Mouse (Mus musculus): ENCODE measurements around the gene Gprasp1. TPM values are rescaled to one million over a fixed set of nuclear protein-coding genes. Genes with fewer than 3 reads are reported as not detected.
"Not testable (repeated sequence)": the region's sequence is repeated elsewhere in the genome, so short reads cannot be mapped to it uniquely, and the experiment has no call there.

Gene Gprasp1
- polyA plus RNA-seq, 1 experiment from 2014 or later: 44.0 TPM

- no peak for DNase-seq
- H3K27me3 ChIP-seq (ENCODE audit: insufficient read depth, low read length): no peaks in the 10 kb centered on the region; the same call in 1 of the 2 replicates
- H3K4me2 ChIP-seq: no peak overlapping the region
- H3K36me3 ChIP-seq (ENCODE audit: insufficient read depth): no peaks in the 10 kb centered on the region
- no peak overlapping the region for H3K9ac ChIP-seq
- H3K27ac ChIP-seq (ENCODE audit: low read depth): no peak overlapping the region
- WGBS: 88% methylated on average over 2 of the region's 2 CpGs
- no peak for ATAC-seq (ENCODE audit: insufficient read depth)
- TF ChIP-seq CTCF (IDR thresholded peaks at IDR 0.05; ENCODE audit: low read depth): no peak
- H3K4me1 ChIP-seq (ENCODE audit: insufficient read depth): no peaks in the 10 kb centered on the region
- no peak overlapping the region for H3K4me3 ChIP-seq (ENCODE audit: low read depth, low read length)
- no peaks in the 10 kb centered on the region for H3K9me3 ChIP-seq (ENCODE audit: low read depth, low read length)
These were observed 3.6 kb upstream of the Gprasp1 start for GRCm38 (mm10) chrX:135738730-135739520.

GRCm38 (mm10) chrX:135743056-135743355 lies 473 bp downstream of the Gprasp1 start:
- Histone ChIP-seq H3K36me3 (ENCODE audit: insufficient read depth) (0 out of 2 replicates have a peak, but pooled peaks cover 12% of the 10 kb centered on the region), H3K9ac (peak overlapping the region; percentile 68), H3K4me1 (ENCODE audit: insufficient read depth) (no peaks in the 10 kb centered on the region), H3K4me2 (peak overlapping the region; percentile 62), H3K9me3 (ENCODE audit: low read depth, low read length) (no peaks in the 10 kb centered on the region), H3K4me3 (ENCODE audit: low read depth, low read length) (peak overlapping the region; percentile 56), H3K27me3 (ENCODE audit: insufficient read depth, low read length) (no peaks in the 10 kb centered on the region; the same call in 1 of the 2 replicates), H3K27ac (ENCODE audit: low read depth) (no peak overlapping the region)
- DNase-seq: peak; percentile 1
- WGBS: 16% methylated on average over 7 of the region's 7 CpGs
- TF ChIP-seq CTCF (IDR thresholded peaks at IDR 0.05; ENCODE audit: low read depth): no peak
- ATAC-seq (ENCODE audit: insufficient read depth): peak; percentile 35; the same call in 1 of the 2 replicates

DNA sequence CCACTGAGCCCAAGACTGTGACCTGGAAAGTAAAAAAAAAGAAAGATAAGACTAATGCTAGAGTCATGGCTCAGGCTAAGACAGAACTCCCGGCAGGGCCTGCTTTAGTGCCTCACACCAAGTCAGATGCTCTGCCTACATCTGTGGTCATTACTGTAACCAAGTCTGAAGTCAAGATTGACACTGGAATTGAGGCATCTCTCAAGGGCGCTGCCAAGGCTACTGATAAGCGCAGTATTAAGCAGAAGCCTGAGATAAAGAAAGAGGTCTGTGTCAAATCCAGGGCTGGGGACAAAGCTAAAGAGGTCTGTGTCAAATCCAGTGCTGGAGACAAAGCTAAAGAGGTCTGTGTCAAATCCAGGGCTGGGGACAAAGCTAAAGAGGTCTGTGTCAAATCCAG lies 2.8 kb downstream of the Gprasp1 start:
- WGBS: 91% methylated on average over 3 of the region's 3 CpGs

DNA sequence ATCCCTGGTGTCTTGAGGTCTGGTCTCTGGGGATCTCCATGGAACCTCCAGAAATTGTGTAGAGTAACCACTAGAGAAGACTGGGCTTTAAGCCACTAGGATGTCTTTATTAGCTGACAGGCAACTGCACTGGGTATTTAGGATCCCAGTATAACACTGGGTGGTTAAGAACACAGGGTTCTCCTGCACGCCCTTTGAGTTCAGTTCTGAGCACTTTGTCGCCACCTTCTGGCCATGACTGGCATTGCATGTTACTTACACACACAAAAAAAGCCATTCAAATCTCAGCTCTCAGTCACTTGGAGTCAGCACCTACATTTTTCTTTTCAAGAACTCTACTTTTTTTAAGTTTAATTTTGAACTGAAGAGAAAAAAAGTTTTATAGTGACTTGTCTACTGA lies 10.3 kb downstream of the Gprasp1 start:
- Histone ChIP-seq H3K4me1 (ENCODE audit: insufficient read depth) (no peaks in the 10 kb centered on the region), H3K4me3 (ENCODE audit: low read depth, low read length) (no peak overlapping the region), H3K36me3 (ENCODE audit: insufficient read depth) (peaks cover 20% of the 10 kb centered on the region; the same call in 1 of the 2 replicates), H3K4me2 (no peak overlapping the region), H3K9me3 (ENCODE audit: low read depth, low read length) (no peaks in the 10 kb centered on the region), H3K27ac (ENCODE audit: low read depth) (no peak overlapping the region), H3K9ac (no peak overlapping the region), H3K27me3 (ENCODE audit: insufficient read depth, low read length) (no peaks in the 10 kb centered on the region)
- ATAC-seq (ENCODE audit: insufficient read depth) (no peak; the same call in 1 of the 2 replicates), DNase-seq (peak; percentile 85)
- peak; percentile 76 for TF ChIP-seq CTCF (IDR thresholded peaks at IDR 0.05; ENCODE audit: low read depth)
- 7% methylated on average over 2 of the region's 2 CpGs for WGBS

More for the DNA sequence above, 2.8 kb downstream of the Gprasp1 start:
- H3K4me1 ChIP-seq (ENCODE audit: insufficient read depth); ATAC-seq (ENCODE audit: insufficient read depth); H3K9me3 ChIP-seq (ENCODE audit: low read depth, low read length); H3K27me3 ChIP-seq (ENCODE audit: insufficient read depth, low read length); DNase-seq; H3K9ac ChIP-seq; H3K4me2 ChIP-seq; H3K4me3 ChIP-seq (ENCODE audit: low read depth, low read length); H3K27ac ChIP-seq (ENCODE audit: low read depth): not testable (repeated sequence)
- peaks cover 16% of the 10 kb centered on the region; the same call in 1 of the 2 replicates for H3K36me3 ChIP-seq (ENCODE audit: insufficient read depth)

DNA sequence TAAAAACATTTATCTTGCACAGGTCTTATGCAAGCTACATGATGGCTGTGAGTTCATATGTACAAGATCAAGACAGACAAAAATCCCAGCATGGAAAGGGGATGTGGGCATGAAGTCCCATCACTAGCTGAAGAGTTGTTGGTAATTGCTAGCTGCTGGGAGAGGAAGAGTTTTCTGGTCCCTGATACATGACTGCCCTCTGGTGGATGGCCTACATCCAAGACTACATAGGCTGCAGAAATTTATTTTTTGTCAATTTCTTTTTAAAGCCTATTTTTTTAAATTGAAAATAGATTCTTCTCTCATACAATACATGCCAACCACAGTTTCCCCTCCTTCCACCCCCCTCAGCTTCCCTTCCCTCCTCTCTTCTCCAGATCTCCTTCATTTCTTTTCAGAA lies 19.2 kb downstream of the Gprasp1 start:
- Histone ChIP-seq H3K36me3 (ENCODE audit: insufficient read depth) (peaks cover 7% of the 10 kb centered on the region; the same call in 1 of the 2 replicates), H3K9ac (no peak overlapping the region), H3K27me3 (ENCODE audit: insufficient read depth, low read length) (no peaks in the 10 kb centered on the region), H3K4me3 (ENCODE audit: low read depth, low read length) (no peak overlapping the region), H3K9me3 (ENCODE audit: low read depth, low read length) (no peaks in the 10 kb centered on the region), H3K4me2 (no peak overlapping the region), H3K27ac (ENCODE audit: low read depth) (no peak overlapping the region), H3K4me1 (ENCODE audit: insufficient read depth) (no peaks in the 10 kb centered on the region)
- DNase-seq (peak; percentile 57), ATAC-seq (ENCODE audit: insufficient read depth) (no peak)
- peak; percentile 54 for TF ChIP-seq CTCF (IDR thresholded peaks at IDR 0.05; ENCODE audit: low read depth)

DNA sequence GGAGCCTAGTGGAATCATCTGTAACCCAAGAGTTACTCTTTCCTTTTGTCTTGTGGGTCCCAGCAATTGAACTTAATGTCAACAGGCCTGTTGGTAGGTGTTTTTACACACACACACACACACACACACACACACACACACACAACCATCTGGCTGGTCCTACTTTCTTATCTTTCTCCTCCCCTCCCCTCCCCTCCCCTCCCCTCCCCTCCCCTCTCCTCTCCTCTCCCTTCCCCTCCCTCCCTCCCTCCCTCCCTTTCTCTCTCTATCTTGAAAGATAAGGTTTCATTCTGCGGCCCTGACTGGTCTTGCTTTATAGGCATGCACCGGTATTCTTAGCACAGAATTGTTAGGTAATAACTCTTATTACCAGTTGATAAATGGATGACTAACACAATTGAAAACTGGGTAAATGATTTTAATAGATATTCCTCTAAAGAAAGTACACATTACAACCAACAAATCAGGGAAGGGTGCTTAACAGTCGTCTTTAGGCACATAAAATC lies 25.6 kb downstream of the Gprasp1 start:
- Histone ChIP-seq H3K4me3 (ENCODE audit: low read depth, low read length) (no peak overlapping the region), H3K27me3 (ENCODE audit: insufficient read depth, low read length) (no peaks in the 10 kb centered on the region), H3K36me3 (ENCODE audit: insufficient read depth) (no peaks in the 10 kb centered on the region), H3K9me3 (ENCODE audit: low read depth, low read length) (no peaks in the 10 kb centered on the region), H3K9ac (no peak overlapping the region), H3K4me2 (no peak overlapping the region), H3K27ac (ENCODE audit: low read depth) (no peak overlapping the region), H3K4me1 (ENCODE audit: insufficient read depth) (no peaks in the 10 kb centered on the region)
- ATAC-seq (ENCODE audit: insufficient read depth) (no peak), DNase-seq (no peak)
- TF ChIP-seq CTCF (IDR thresholded peaks at IDR 0.05; ENCODE audit: low read depth): no peak
- 33% methylated on average over 2 of the region's 3 CpGs for WGBS

DNA sequence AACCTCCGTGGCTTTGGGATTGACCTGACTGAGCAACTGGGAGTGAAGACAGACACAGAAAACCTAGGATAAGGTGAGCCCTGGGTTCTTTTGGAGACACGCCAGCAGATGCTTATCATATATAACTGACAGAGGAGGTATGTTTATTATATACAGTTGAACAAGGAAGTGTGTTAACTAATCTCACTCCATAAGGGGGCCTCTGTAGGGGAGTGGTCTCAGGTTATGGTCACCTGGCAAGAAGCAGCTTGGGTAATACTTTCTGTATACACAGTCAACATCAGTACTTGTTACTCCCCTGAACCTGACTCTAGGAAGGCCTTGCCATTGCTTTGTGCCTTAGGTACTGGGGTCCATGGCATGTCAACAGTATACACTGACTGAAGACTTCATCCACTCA lies 26.0 kb downstream of the Gprasp1 start:
- Histone ChIP-seq H3K4me2 (no peak overlapping the region), H3K9me3 (ENCODE audit: low read depth, low read length) (no peaks in the 10 kb centered on the region), H3K4me1 (ENCODE audit: insufficient read depth) (no peaks in the 10 kb centered on the region), H3K27me3 (ENCODE audit: insufficient read depth, low read length) (no peaks in the 10 kb centered on the region), H3K9ac (no peak overlapping the region), H3K4me3 (ENCODE audit: low read depth, low read length) (no peak overlapping the region), H3K27ac (ENCODE audit: low read depth) (no peak overlapping the region), H3K36me3 (ENCODE audit: insufficient read depth) (no peaks in the 10 kb centered on the region)
- ATAC-seq (ENCODE audit: insufficient read depth) (no peak), DNase-seq (no peak)
- TF ChIP-seq CTCF (IDR thresholded peaks at IDR 0.05; ENCODE audit: low read depth): no peak
- WGBS: 57% methylated on average over 2 of the region's 2 CpGs
